Mouse (Mus musculus) MEL (cell line): ENCODE measurements at regions not wholly inside any gene's neighbourhood (a gene's known extent, or its start where the extent isn't known, plus 50 kb on each side); places are given as distances from the start of the nearest gene placed in this dataset.
A peak's percentile ranks its signal among the peaks of the same experiment; 100 is the strongest.

Experiments
- DNase-seq: peaks from one replicate; pipeline ENCODE4 v3.0.0; 2011; ENCODE audit warnings: low read depth, low spot score
- H3K27ac ChIP-seq: 2 replicates; pipeline ENCODE4 v1.5.1; 2012; ENCODE audit warnings: low read depth, mild to moderate bottlenecking, control low read depth, low read length, moderate library complexity; ENCODE audit not compliant: control insufficient read depth
- H3K27me3 ChIP-seq, 2 experiments: fragments of 150-350 bp in 1 of 2; sonication (generic) in 1 of 2; 2 replicates each; pipeline ENCODE4 v1.6.1; 2012; ENCODE audit warnings: low read length in 2 of 2, mild to moderate bottlenecking in 2 of 2, improper control_type of control experiment in 1 of 2, moderate library complexity in 1 of 2; ENCODE audit not compliant: insufficient read depth in 2 of 2, control insufficient read depth in 1 of 2
- H3K36me3 ChIP-seq, 2 experiments: 2 replicates each; pipeline ENCODE4 v1.6.1; 2012 to 2014; ENCODE audit warnings: low read length in 2 of 2, improper control_type of control experiment in 1 of 2, inconsistent platforms in 1 of 2, mild to moderate bottlenecking in 1 of 2; ENCODE audit not compliant: insufficient read depth in 2 of 2, control insufficient read depth in 1 of 2
- H3K4me1 ChIP-seq, 2 experiments: fragments of 150-350 bp in 1 of 2; sonication (generic) in 1 of 2; 2 replicates each; pipeline ENCODE4 v1.6.1; 2012; ENCODE audit warnings: low read length in 2 of 2, improper control_type of control experiment in 1 of 2, mild to moderate bottlenecking in 1 of 2; ENCODE audit not compliant: insufficient read depth in 2 of 2, control insufficient read depth in 1 of 2
- H3K4me3 ChIP-seq, 2 experiments: fragments of 150-350 bp in 1 of 2; sonication (generic) in 1 of 2; 2 replicates each; pipeline ENCODE4 v1.5.1; 2012; ENCODE audit warnings: low read depth in 2 of 2, low read length in 2 of 2, mild to moderate bottlenecking in 2 of 2, moderate library complexity in 2 of 2, control low read depth in 1 of 2, improper control_type of control experiment in 1 of 2; ENCODE audit not compliant: control insufficient read depth in 1 of 2, insufficient read depth in 1 of 2
- H3K79me2 ChIP-seq: 2 replicates; pipeline ENCODE4 v1.6.1; 2012; ENCODE audit warnings: mild to moderate bottlenecking, low read length, moderate library complexity; ENCODE audit not compliant: control insufficient read depth, poor library complexity, insufficient read depth
- H3K9ac ChIP-seq: 2 replicates; pipeline ENCODE4 v1.6.1; 2012; ENCODE audit warnings: low read depth, mild to moderate bottlenecking, control low read depth, low read length, moderate library complexity; ENCODE audit not compliant: control insufficient read depth, poor library complexity, severe bottlenecking
- H3K9me3 ChIP-seq: fragments of 150-350 bp; sonication (generic); replicated peaks from 2 replicates; pipeline ENCODE4 v1.6.1; 2012; ENCODE audit warnings: mild to moderate bottlenecking, low read length, improper control_type of control experiment, moderate library complexity; ENCODE audit not compliant: insufficient read depth
- BHLHE40 ChIP-seq: IDR thresholded peaks from 2 replicates; pipeline ENCODE4 v1.6.1; 2012; ENCODE audit warnings: low read depth, mild to moderate bottlenecking, inconsistent platforms, low read length, improper control_type of control experiment, borderline replicate concordance
- CHD2 ChIP-seq: IDR thresholded peaks from 2 replicates; pipeline ENCODE4 v1.6.1; 2011; ENCODE audit warnings: low read length, improper control_type of control experiment
- CTCF ChIP-seq, 3 experiments: IDR thresholded peaks in 2 of 3; conservative IDR thresholded peaks in 1 of 3; 2 replicates each; pipeline ENCODE4 v1.5.1; 2011 to 2012; ENCODE audit warnings: low read length in 3 of 3, low read depth in 2 of 3, mild to moderate bottlenecking in 2 of 3, improper control_type of control experiment in 1 of 3, inconsistent platforms in 1 of 3, mixed read lengths in 1 of 3, moderate library complexity in 1 of 3; ENCODE audit not compliant: control insufficient read depth in 1 of 3, insufficient read depth in 1 of 3, poor library complexity in 1 of 3, severe bottlenecking in 1 of 3
- E2F4 ChIP-seq: IDR thresholded peaks from 2 replicates; pipeline ENCODE4 v1.6.1; 2011; ENCODE audit warnings: low read depth, low read length, improper control_type of control experiment, borderline replicate concordance
- JUND ChIP-seq: IDR thresholded peaks from 2 replicates; pipeline ENCODE4 v1.6.1; 2011; ENCODE audit warnings: low read depth, mild to moderate bottlenecking, improper control_type of control experiment, low read length
- MAFK ChIP-seq: IDR thresholded peaks from 2 replicates; pipeline ENCODE4 v1.6.1; 2011; ENCODE audit warnings: low read depth, mild to moderate bottlenecking, low read length, improper control_type of control experiment, borderline replicate concordance
- NELFE ChIP-seq: IDR thresholded peaks from 2 replicates; pipeline ENCODE4 v1.6.1; 2011; ENCODE audit warnings: low read depth, low read length, improper control_type of control experiment
- SIN3A ChIP-seq: IDR thresholded peaks from 2 replicates; pipeline ENCODE4 v1.6.1; 2012; ENCODE audit warnings: low read length, improper control_type of control experiment, inconsistent platforms
- TBP ChIP-seq: IDR thresholded peaks from 2 replicates; pipeline ENCODE4 v1.8.0; 2011; ENCODE audit warnings: low read depth, low read length, improper control_type of control experiment
- ZMIZ1 ChIP-seq: IDR thresholded peaks from 2 replicates; pipeline ENCODE4 v1.6.1; 2012; ENCODE audit warnings: low read depth, mild to moderate bottlenecking, inconsistent platforms, low read length, improper control_type of control experiment, moderate library complexity
- ZNF384 ChIP-seq: IDR thresholded peaks from 2 replicates; pipeline ENCODE4 v1.6.1; 2012; ENCODE audit warnings: low read depth, mild to moderate bottlenecking, inconsistent platforms, low read length, improper control_type of control experiment

DNA sequence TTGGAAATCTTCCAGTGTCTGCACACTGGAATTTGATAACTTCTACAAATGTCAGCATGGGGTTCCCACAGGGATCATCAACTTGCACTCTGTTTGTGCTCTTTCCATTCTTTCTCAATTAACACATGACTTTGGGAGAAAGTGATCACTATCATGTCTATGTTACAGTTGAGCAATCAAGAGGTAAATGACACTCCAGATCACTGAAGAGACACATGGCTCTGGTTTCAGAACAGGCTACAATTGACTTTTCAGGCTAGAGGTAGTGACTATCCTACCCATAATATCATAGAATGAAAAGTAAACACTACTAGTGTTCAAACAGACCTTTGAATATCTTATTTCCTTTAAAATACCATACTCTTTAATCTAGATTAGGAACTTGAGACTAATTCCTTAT lies 473.3 kb upstream of the Gabra5 start:
- TF ChIP-seq ZNF384 = no peak
- TF ChIP-seq ZMIZ1 = no peak
- no peak for TF ChIP-seq CHD2
- TF ChIP-seq MAFK = no peak
- no peak for TF ChIP-seq BHLHE40
- no peak for TF ChIP-seq JUND
- no peak for TF ChIP-seq E2F4
- H3K36me3 ChIP-seq = no peaks in the 10 kb centered on the region
- H3K27me3 ChIP-seq = no peaks in the 10 kb centered on the region
- no peak overlapping the region for H3K4me3 ChIP-seq
- H3K79me2 ChIP-seq = no peaks in the 10 kb centered on the region
- no peaks in the 10 kb centered on the region for H3K9me3 ChIP-seq
- no peak overlapping the region for H3K27ac ChIP-seq
- H3K4me1 ChIP-seq = no peaks in the 10 kb centered on the region
- H3K9ac ChIP-seq = no peak overlapping the region
- DNase-seq = no peak

DNA sequence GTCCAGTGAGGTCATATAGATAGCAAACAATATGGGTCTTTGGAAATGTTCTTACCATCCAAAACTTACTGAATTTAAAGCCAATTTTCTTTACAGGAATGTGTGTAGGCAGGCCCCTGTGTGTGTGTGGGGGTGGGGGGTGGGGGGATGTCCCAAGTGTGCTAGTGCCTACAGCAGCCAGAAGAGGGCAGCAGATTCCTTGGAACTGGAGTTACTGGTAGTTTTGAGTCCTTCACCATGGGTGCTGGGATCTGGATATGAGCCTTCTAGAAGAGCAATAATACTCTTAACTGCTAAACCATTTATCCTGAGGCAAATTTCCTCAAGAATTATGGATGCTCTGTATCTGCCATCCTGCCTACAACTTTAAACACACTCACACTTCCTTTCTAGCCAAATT lies 456.4 kb upstream of the Gabra5 start:
- H3K27me3 ChIP-seq = no peaks in the 10 kb centered on the region
- H3K4me1 ChIP-seq = no peaks in the 10 kb centered on the region
- no peak for DNase-seq
- H3K9me3 ChIP-seq = no peaks in the 10 kb centered on the region
- H3K36me3 ChIP-seq = no peaks in the 10 kb centered on the region
- no peak overlapping the region for H3K27ac ChIP-seq
- no peaks in the 10 kb centered on the region for H3K79me2 ChIP-seq
- no peak overlapping the region for H3K9ac ChIP-seq
- H3K4me3 ChIP-seq = no peak overlapping the region
- TF ChIP-seq CTCF (IDR thresholded peaks at IDR 0.05 in 2 of 3, conservative IDR thresholded peaks at IDR 0.05 in 1 of 3; ENCODE audit: control insufficient read depth in 1 of 3, insufficient read depth in 1 of 3, low read depth in 2 of 3, low read length in 3 of 3, poor library complexity in 1 of 3, severe bottlenecking in 1 of 3) = 0 out of 6 replicates have a peak, but pooled peaks of 1 of the 3 experiments have one; percentile 7
- TF ChIP-seq TBP = no peak

GRCm38 (mm10) chr7:57958871-57959270 lies 449.0 kb upstream of the Gabra5 start:
- Histone ChIP-seq H3K9ac (no peak overlapping the region), H3K27me3 (no peaks in the 10 kb centered on the region), H3K4me1 (no peaks in the 10 kb centered on the region), H3K27ac (no peak overlapping the region), H3K4me3 (no peak overlapping the region), H3K79me2 (no peaks in the 10 kb centered on the region), H3K9me3 (no peaks in the 10 kb centered on the region), H3K36me3 (no peaks in the 10 kb centered on the region)
- DNase-seq = no peak
- TF ChIP-seq SIN3A (no peak), NELFE (no peak)
